Mouse (Mus musculus) stomach, postnatal 0 days (tissue): ENCODE measurements at regions not wholly inside any gene's neighbourhood (a gene's known extent, or its start where the extent isn't known, plus 50 kb on each side); places are given as distances from the start of the nearest gene placed in this dataset.

Source experiments
- ATAC-seq: fragments of 200-750 bp; cut with Nextera tagmentation; 2 replicates; pipeline ENCODE4 v1.8.0; 2017; ENCODE audit not compliant: low FRiP score, low TSS enrichment
- DNase-seq: peaks from one replicate; pipeline ENCODE4 v3.0.0-alpha.2; 2016; ENCODE audit warnings: low spot score
- H3K27ac ChIP-seq: fragments of 300-500 bp; sonication (generic); replicated peaks from 2 replicates; pipeline ENCODE4 v1.5.1; 2014; ENCODE audit warnings: mild to moderate bottlenecking, control low read depth
- H3K27me3 ChIP-seq: fragments of 300-500 bp; sonication (generic); 2 replicates; pipeline ENCODE4 v1.6.1; 2014; ENCODE audit warnings: low read length; ENCODE audit not compliant: control insufficient read depth, insufficient read depth
- H3K36me3 ChIP-seq: fragments of 300-500 bp; sonication (generic); 2 replicates; pipeline ENCODE4 v1.6.1; 2014; ENCODE audit warnings: low read length, mixed read lengths; ENCODE audit not compliant: control insufficient read depth, insufficient read depth
- H3K4me1 ChIP-seq: fragments of 300-500 bp; sonication (generic); replicated peaks from 2 replicates; pipeline ENCODE4 v1.6.1; 2014; ENCODE audit warnings: antibody characterized with exemption; ENCODE audit not compliant: control insufficient read depth, insufficient read depth
- H3K4me2 ChIP-seq: fragments of 300-500 bp; sonication (generic); replicated peaks from 2 replicates; pipeline ENCODE4 v1.6.1; 2014; ENCODE audit warnings: low read depth, mild to moderate bottlenecking, control low read depth, moderate library complexity
- H3K4me3 ChIP-seq: fragments of 300-500 bp; sonication (generic); 2 replicates; pipeline ENCODE4 v1.5.1; 2014; ENCODE audit warnings: low read depth, low read length, control low read depth
- H3K9ac ChIP-seq: fragments of 300-500 bp; sonication (generic); 2 replicates; pipeline ENCODE4 v1.6.1; 2014; ENCODE audit warnings: mild to moderate bottlenecking, low read length, control low read depth, mixed read lengths
- H3K9me3 ChIP-seq: fragments of 300-500 bp; sonication (generic); 2 replicates; pipeline ENCODE4 v1.6.1; 2016; ENCODE audit warnings: low read length; ENCODE audit not compliant: control insufficient read depth
- CTCF ChIP-seq: IDR thresholded peaks from 2 replicates; pipeline ENCODE4 v1.5.1; 2016; ENCODE audit warnings: antibody characterized with exemption, low read depth, mild to moderate bottlenecking, moderate library complexity
- EP300 ChIP-seq: optimal IDR thresholded peaks from 2 replicates; pipeline ENCODE3; 2016; ENCODE audit warnings: antibody characterized with exemption
- WGBS: fragments of 180-500 bp; shearing (Covaris S2); extraction: QIAGEN DNeasy Blood & Tissue Kit; methylation state at CpG from one replicate; pipeline ENCODE4 v1.1.7; 2014; 5-methylcytosine and 5-hydroxymethylcytosine counted together

DNA sequence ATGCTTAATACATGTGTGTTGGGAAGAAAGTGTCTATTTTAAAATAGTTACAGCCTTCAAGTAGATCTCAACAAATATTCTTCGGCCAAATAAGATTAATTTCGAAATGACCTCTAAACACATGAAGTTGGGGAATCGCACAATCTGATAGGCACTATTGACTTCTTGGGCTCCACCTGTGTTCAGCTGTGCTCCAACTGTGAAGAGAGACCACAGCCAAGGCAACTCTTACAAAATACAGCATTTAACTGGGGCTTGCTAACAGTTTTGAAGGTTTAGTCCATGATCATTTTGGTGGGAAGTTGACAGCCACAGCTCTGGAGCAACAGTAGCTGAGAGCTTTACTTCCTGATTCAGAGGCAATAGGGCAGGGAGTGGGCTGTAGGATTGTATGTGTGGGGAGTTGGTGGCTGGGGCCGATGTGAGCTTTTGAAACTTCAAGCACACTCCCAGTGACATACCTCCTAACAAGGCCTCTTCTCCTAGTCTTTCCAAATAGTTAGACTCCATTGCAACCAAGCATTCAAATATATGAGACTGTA, 90.8 kb upstream of the Spry2 start:
- H3K9me3 ChIP-seq: no peaks in the 10 kb centered on the region
- no peak overlapping the region for H3K9ac ChIP-seq
- DNase-seq (no peak), ATAC-seq (no peak)
- H3K27ac ChIP-seq: no peak overlapping the region
- H3K4me3 ChIP-seq: no peak overlapping the region
- H3K4me2 ChIP-seq: no peak overlapping the region
- WGBS: 81% methylated on average over 4 of the region's 4 CpGs
- no peaks in the 10 kb centered on the region for H3K27me3 ChIP-seq
- no peaks in the 10 kb centered on the region for H3K36me3 ChIP-seq
- H3K4me1 ChIP-seq: no peaks in the 10 kb centered on the region
- TF ChIP-seq CTCF (no peak), EP300 (no peak)

DNA sequence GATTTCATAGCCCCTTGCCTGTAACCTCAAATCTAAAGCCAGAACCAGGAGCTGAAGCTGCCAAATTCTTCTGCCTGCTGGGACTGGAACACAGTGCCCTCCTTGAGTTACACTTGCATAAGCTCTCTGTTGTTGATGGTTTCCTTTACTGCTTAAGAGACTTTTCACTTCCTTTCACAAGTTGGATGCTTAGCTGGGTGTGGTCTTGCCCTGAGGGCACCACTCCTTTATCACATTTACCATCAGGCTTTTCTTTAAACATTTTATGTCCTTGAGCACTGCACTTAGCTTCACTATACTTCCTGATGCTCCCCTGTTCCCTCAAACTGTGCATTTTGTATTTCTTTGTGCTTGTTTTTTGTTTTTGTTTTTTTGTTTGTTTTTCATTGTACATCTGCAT, 92.1 kb upstream of the Spry2 start:
- H3K9me3 ChIP-seq: no peaks in the 10 kb centered on the region
- no peaks in the 10 kb centered on the region for H3K27me3 ChIP-seq
- ATAC-seq (no peak), DNase-seq (no peak)
- no peaks in the 10 kb centered on the region for H3K4me1 ChIP-seq
- H3K36me3 ChIP-seq: no peaks in the 10 kb centered on the region
- TF ChIP-seq CTCF (no peak), EP300 (no peak)
- no peak overlapping the region for H3K27ac ChIP-seq
- H3K9ac ChIP-seq: no peak overlapping the region
- H3K4me2 ChIP-seq: no peak overlapping the region
- no peak overlapping the region for H3K4me3 ChIP-seq

DNA sequence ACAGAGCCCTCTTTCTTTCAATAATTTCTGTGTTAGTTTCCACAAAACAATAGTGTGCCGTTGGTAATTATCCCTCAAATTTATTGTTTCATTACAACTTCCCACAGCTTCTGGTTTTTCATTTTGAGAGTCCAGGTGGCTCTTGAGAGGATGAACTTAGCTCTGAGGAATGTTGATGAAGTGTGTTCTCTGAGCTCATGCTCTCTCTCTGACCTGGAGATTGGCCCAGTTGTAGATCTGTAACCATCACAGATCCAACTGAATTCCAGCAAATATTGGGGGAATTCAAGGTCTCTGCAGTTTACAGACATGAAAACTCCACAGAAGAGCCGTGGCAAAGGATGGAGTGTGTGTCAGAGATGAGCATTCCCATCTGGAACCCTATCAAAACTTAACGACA, 96.5 kb upstream of the Spry2 start:
- TF ChIP-seq EP300 (no peak), CTCF (no peak)
- H3K4me3 ChIP-seq: no peak overlapping the region
- no peaks in the 10 kb centered on the region for H3K4me1 ChIP-seq
- no peaks in the 10 kb centered on the region for H3K36me3 ChIP-seq
- DNase-seq (no peak), ATAC-seq (no peak)
- H3K4me2 ChIP-seq: no peak overlapping the region
- 54% methylated on average over 3 of the region's 3 CpGs for WGBS
- no peaks in the 10 kb centered on the region for H3K27me3 ChIP-seq
- H3K27ac ChIP-seq: no peak overlapping the region
- H3K9me3 ChIP-seq: no peaks in the 10 kb centered on the region
- H3K9ac ChIP-seq: no peak overlapping the region

DNA sequence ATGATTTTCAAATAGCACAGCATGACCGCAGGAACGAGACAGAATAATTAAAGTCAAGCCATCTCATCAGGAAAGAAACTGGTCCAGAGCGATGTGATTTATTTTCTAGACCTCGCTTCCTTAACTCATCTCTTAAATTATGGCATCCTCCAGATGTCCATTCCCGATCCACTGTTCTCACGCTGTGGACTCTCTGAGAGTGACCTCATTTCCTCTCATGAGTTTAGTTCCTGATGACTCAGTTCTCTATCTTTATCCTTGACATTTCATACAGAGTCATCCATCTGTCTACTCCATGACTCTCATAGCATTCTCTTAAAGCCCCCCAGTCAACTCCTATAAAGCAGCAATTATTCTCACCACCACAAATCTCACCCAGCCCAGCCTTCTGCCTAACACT, 103.2 kb upstream of the Spry2 start:
- ATAC-seq (no peak), DNase-seq (no peak)
- Histone ChIP-seq H3K27me3 (no peaks in the 10 kb centered on the region), H3K36me3 (no peaks in the 10 kb centered on the region), H3K27ac (no peak overlapping the region), H3K4me3 (no peak overlapping the region), H3K4me1 (no peaks in the 10 kb centered on the region), H3K4me2 (no peak overlapping the region), H3K9me3 (no peaks in the 10 kb centered on the region), H3K9ac (no peak overlapping the region)
- TF ChIP-seq CTCF (no peak), EP300 (no peak)
- WGBS: 71% methylated on average over 6 of the region's 6 CpGs

- Histone ChIP-seq H3K27ac (no peak overlapping the region), H3K9ac (no peak overlapping the region), H3K9me3 (no peaks in the 10 kb centered on the region), H3K36me3 (no peaks in the 10 kb centered on the region), H3K27me3 (no peaks in the 10 kb centered on the region), H3K4me2 (no peak overlapping the region), H3K4me3 (no peak overlapping the region), H3K4me1 (no peaks in the 10 kb centered on the region)
- no peak for DNase-seq
- no peak for ATAC-seq
- WGBS: 64% methylated on average over 2 of the region's 2 CpGs
- TF ChIP-seq EP300 (no peak), CTCF (no peak)
These were observed 98.2 kb upstream of the Trim52 start for GRCm38 (mm10) chr14:106007769-106008168.

DNA sequence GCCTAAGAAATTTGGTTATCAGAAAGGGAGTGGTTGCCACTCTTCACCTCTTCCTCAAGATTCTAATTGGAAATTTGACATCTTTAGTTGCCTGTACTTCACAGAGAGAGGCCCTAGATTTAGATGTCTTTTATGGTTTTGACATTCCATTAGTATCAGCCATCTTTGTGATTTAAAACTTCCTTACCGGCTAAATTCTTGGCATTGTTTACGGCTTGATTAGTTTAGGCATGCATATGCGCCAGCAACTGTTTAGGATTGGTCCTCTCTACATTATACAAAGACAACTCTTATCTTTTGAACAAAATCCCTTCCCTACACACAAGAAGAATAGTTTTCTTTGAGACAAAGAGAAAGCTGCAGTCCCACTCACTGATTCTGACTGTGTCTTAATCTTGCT, 97.0 kb upstream of the Trim52 start:
- Histone ChIP-seq H3K9ac (no peak overlapping the region), H3K27me3 (no peaks in the 10 kb centered on the region), H3K27ac (no peak overlapping the region), H3K4me2 (no peak overlapping the region), H3K9me3 (no peaks in the 10 kb centered on the region), H3K4me3 (no peak overlapping the region), H3K4me1 (no peaks in the 10 kb centered on the region), H3K36me3 (no peaks in the 10 kb centered on the region)
- TF ChIP-seq CTCF: no peak
- TF ChIP-seq EP300: no peak
- WGBS: 50% methylated on average over 3 of the region's 3 CpGs
- ATAC-seq: no peak
- DNase-seq: no peak
